Mouse (Mus musculus) liver, embryonic 13.5 days (tissue): Measurements from ENCODE around the gene Utp3. TPM values are rescaled to one million over a fixed set of nuclear protein-coding genes. Genes with fewer than 3 reads are reported as not detected.
"Not testable (repeated sequence)": the region's sequence is repeated elsewhere in the genome, so short reads cannot be mapped to it uniquely, and the experiment has no call there.

Source experiments
- ATAC-seq: fragments of 200-750 bp; cut with Nextera tagmentation; 2 replicates; pipeline ENCODE4 v1.8.0; 2017; ENCODE audit warnings: low read depth, mild to moderate bottlenecking, moderate number of reproducible peaks, moderate library complexity
- DNase-seq: peaks from one replicate; pipeline ENCODE4 v3.0.0; 2022
- H3K27ac ChIP-seq: fragments of 300-500 bp; sonication (generic); 2 replicates; pipeline ENCODE4 v1.5.1; 2015; ENCODE audit warnings: moderate library complexity, mild to moderate bottlenecking, inconsistent platforms
- H3K27me3 ChIP-seq: fragments of 300-500 bp; sonication (generic); 2 replicates; pipeline ENCODE4 v1.6.1; 2015; ENCODE audit warnings: mild to moderate bottlenecking, inconsistent platforms
- H3K36me3 ChIP-seq: fragments of 300-500 bp; sonication (generic); 2 replicates; pipeline ENCODE4 v1.6.1; 2015; ENCODE audit warnings: mild to moderate bottlenecking, inconsistent platforms
- H3K4me1 ChIP-seq: fragments of 300-500 bp; sonication (generic); replicated peaks from 2 replicates; pipeline ENCODE4 v1.6.1; 2015; ENCODE audit warnings: inconsistent platforms
- H3K4me2 ChIP-seq: fragments of 300-500 bp; sonication (generic); 2 replicates; pipeline ENCODE4 v1.6.1; 2015; ENCODE audit warnings: inconsistent platforms, mild to moderate bottlenecking, moderate library complexity
- H3K4me3 ChIP-seq: fragments of 300-500 bp; sonication (generic); replicated peaks from 2 replicates; pipeline ENCODE4 v1.5.1; 2015; ENCODE audit warnings: mild to moderate bottlenecking, inconsistent platforms
- H3K9ac ChIP-seq: fragments of 300-500 bp; sonication (generic); 2 replicates; pipeline ENCODE4 v1.6.1; 2015; ENCODE audit warnings: mild to moderate bottlenecking, inconsistent platforms
- H3K9me3 ChIP-seq: fragments of 300-500 bp; sonication (generic); replicated peaks from 2 replicates; pipeline ENCODE4 v1.6.1; 2016; ENCODE audit warnings: inconsistent platforms
- WGBS: fragments of 180-500 bp; shearing (Covaris S2); methylation state at CpG from one replicate; pipeline ENCODE4 v1.1.7; 2015; ENCODE audit not compliant: insufficient replicate concordance; 5-methylcytosine and 5-hydroxymethylcytosine counted together
- polyA plus RNA-seq: library from polyadenylated mRNA; unstranded; fragments of >200 nt; fragmentation: Nextera tagmentation; extraction: Ambion mirVana; gene quantifications from 2 replicates; pipeline ENCODE4 v1.2.1, GENCODE M21; 2015

Gene Utp3
- polyA plus RNA-seq, result 45.8 and 50.6 TPM in 2 replicates

- Histone ChIP-seq H3K4me2 (peak within 1 kb of the TSS; percentile 95), H3K4me1 (peaks cover 25% of the 10 kb centered on the region), H3K4me3 (peak within 1 kb of the TSS; percentile 94), H3K27me3 (no peaks in the 10 kb centered on the region), H3K9ac (peak within 1 kb of the TSS; percentile 91), H3K36me3 (no peaks in the 10 kb centered on the region), H3K9me3 (no peaks in the 10 kb centered on the region), H3K27ac (peak within 1 kb of the TSS; percentile 90)
- DNase-seq (peak; percentile 89), ATAC-seq (peak; percentile 95)
- under 1% methylated on average over 76 of the region's 76 CpGs for WGBS
Measured at GRCm38 (mm10) chr5:88554086-88554886, at the start of gene Utp3. TSS of gene Utp3 (plus strand) at chr5:88554462.

DNA sequence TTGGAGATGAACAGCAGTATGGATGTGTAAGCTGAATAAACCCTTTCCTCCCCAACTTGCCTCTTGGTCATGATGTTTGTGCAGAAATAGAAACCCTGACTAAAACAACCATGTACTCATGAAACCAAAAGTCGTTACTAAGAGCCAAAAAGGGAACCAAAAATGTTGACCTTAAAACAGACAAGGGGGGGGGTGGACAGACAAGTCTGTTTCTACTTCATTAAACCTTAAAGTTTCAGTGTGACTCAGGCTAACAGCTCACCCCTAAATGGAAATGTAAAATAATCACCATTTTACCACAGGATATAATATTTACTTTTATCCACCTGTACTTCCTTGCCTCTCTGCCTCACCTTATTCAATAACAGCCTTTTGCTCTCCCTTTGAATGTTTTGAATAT lies 45.7 kb upstream of the Utp3 start:
- Histone ChIP-seq H3K4me1 (no peaks in the 10 kb centered on the region), H3K9me3 (no peaks in the 10 kb centered on the region), H3K27me3 (no peaks in the 10 kb centered on the region), H3K36me3 (no peaks in the 10 kb centered on the region), H3K27ac (no peak overlapping the region), H3K4me2 (no peak overlapping the region), H3K4me3 (no peak overlapping the region), H3K9ac (no peak overlapping the region)
- ATAC-seq (no peak), DNase-seq (no peak)
- 15% methylated on average over 1 of the region's 1 CpGs for WGBS

DNA sequence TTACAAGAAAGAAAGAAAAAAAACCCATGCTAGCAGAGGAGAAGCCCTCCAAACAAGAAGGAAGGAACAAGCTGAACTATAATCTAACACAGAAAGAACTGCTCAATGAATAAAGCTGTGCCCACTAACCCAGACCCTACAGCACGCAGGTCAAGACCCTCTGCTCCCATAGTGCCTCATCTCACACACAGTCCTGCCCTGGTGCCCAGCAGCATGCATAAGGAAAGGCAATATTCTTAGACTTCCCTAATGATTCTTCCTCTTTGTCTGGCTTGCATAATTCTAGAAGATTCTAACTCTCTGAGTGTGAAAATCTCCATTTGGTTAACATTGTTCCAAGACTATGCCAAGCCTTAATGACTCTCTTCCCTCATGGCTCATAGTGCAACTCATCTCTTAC lies 45.3 kb upstream of the Utp3 start:
- Histone ChIP-seq H3K9me3 (no peaks in the 10 kb centered on the region), H3K27ac (no peak overlapping the region), H3K4me3 (no peak overlapping the region), H3K4me2 (no peak overlapping the region), H3K4me1 (no peaks in the 10 kb centered on the region), H3K9ac (no peak overlapping the region), H3K36me3 (no peaks in the 10 kb centered on the region), H3K27me3 (no peaks in the 10 kb centered on the region)
- ATAC-seq (no peak), DNase-seq (no peak)
- 54% methylated on average over 1 of the region's 1 CpGs for WGBS

- H3K4me3 ChIP-seq, result no peak overlapping the region
- no peak for ATAC-seq
- H3K9me3 ChIP-seq, result no peaks in the 10 kb centered on the region
- H3K4me2 ChIP-seq, result no peak overlapping the region
- WGBS, result 0% methylated on average over 2 of the region's 2 CpGs
- H3K36me3 ChIP-seq, result no peaks in the 10 kb centered on the region
- no peaks in the 10 kb centered on the region for H3K27me3 ChIP-seq
- no peak overlapping the region for H3K9ac ChIP-seq
- no peak for DNase-seq
- no peaks in the 10 kb centered on the region for H3K4me1 ChIP-seq
- H3K27ac ChIP-seq, result no peak overlapping the region
Measured at GRCm38 (mm10) chr5:88519232-88519631, 35.0 kb upstream of the Utp3 start.

- Histone ChIP-seq H3K4me2 (no peak within 1 kb of the TSS), H3K27ac (no peak within 1 kb of the TSS), H3K9me3 (no peaks in the 10 kb centered on the region), H3K9ac (no peak within 1 kb of the TSS), H3K27me3 (no peaks in the 10 kb centered on the region), H3K4me3 (no peak within 1 kb of the TSS), H3K36me3 (no peaks in the 10 kb centered on the region), H3K4me1 (no peaks in the 10 kb centered on the region)
- ATAC-seq (no peak), DNase-seq (no peak)
- 72% methylated on average over 3 of the region's 3 CpGs for WGBS
Measured at GRCm38 (mm10) chr5:88527657-88528056, 26.6 kb upstream of the Utp3 start, which contains the start of gene Jchain. TSS of gene Jchain (minus strand) at chr5:88527891.

- no peaks in the 10 kb centered on the region for H3K36me3 ChIP-seq
- no peak overlapping the region for H3K27ac ChIP-seq
- ATAC-seq (no peak), DNase-seq (no peak)
- no peaks in the 10 kb centered on the region for H3K9me3 ChIP-seq
- no peaks in the 10 kb centered on the region for H3K4me1 ChIP-seq
- no peaks in the 10 kb centered on the region for H3K27me3 ChIP-seq
- no peak overlapping the region for H3K4me3 ChIP-seq
- 36% methylated on average over 1 of the region's 1 CpGs for WGBS
- H3K4me2 ChIP-seq, result no peak overlapping the region
- no peak overlapping the region for H3K9ac ChIP-seq
Measured at GRCm38 (mm10) chr5:88530908-88531307, 23.4 kb upstream of the Utp3 start.

- DNase-seq (no peak), ATAC-seq (no peak)
- Histone ChIP-seq H3K9me3 (no peaks in the 10 kb centered on the region), H3K36me3 (no peaks in the 10 kb centered on the region), H3K27ac (no peak overlapping the region), H3K4me1 (no peaks in the 10 kb centered on the region; the same call in 1 of the 2 replicates), H3K27me3 (no peaks in the 10 kb centered on the region), H3K4me3 (no peak overlapping the region), H3K4me2 (no peak overlapping the region), H3K9ac (no peak overlapping the region)
- 57% methylated on average over 3 of the region's 3 CpGs for WGBS
Measured at GRCm38 (mm10) chr5:88534697-88535096, 19.6 kb upstream of the Utp3 start.

GRCm38 (mm10) chr5:88540845-88541244 lies 13.4 kb upstream of the Utp3 start:
- H3K36me3 ChIP-seq, result no peaks in the 10 kb centered on the region
- no peaks in the 10 kb centered on the region for H3K27me3 ChIP-seq
- DNase-seq (no peak), ATAC-seq (no peak)
- no peaks in the 10 kb centered on the region for H3K9me3 ChIP-seq
- H3K27ac ChIP-seq, result no peak overlapping the region
- H3K4me3 ChIP-seq, result no peak overlapping the region
- H3K4me1 ChIP-seq, result no peaks in the 10 kb centered on the region; the same call in 1 of the 2 replicates
- H3K4me2 ChIP-seq, result no peak overlapping the region
- H3K9ac ChIP-seq, result no peak overlapping the region

GRCm38 (mm10) chr5:88542651-88543282 lies 11.5 kb upstream of the Utp3 start:
- ATAC-seq, result no peak
- WGBS, result 44% methylated on average over 5 of the region's 5 CpGs
- Histone ChIP-seq H3K27ac (no peak overlapping the region), H3K36me3 (no peaks in the 10 kb centered on the region), H3K9me3 (no peaks in the 10 kb centered on the region), H3K9ac (no peak overlapping the region), H3K4me2 (no peak overlapping the region), H3K27me3 (no peaks in the 10 kb centered on the region), H3K4me3 (no peak overlapping the region), H3K4me1 (no peaks in the 10 kb centered on the region)
- no peak for DNase-seq

- not testable (repeated sequence) for H3K9ac ChIP-seq, H3K27me3 ChIP-seq, DNase-seq, ATAC-seq, H3K36me3 ChIP-seq, H3K4me1 ChIP-seq, H3K27ac ChIP-seq, H3K4me3 ChIP-seq, H3K4me2 ChIP-seq, H3K9me3 ChIP-seq
- 70% methylated on average over 1 of the region's 1 CpGs for WGBS
Measured at GRCm38 (mm10) chr5:88544411-88544810, 9.9 kb upstream of the Utp3 start.

DNA sequence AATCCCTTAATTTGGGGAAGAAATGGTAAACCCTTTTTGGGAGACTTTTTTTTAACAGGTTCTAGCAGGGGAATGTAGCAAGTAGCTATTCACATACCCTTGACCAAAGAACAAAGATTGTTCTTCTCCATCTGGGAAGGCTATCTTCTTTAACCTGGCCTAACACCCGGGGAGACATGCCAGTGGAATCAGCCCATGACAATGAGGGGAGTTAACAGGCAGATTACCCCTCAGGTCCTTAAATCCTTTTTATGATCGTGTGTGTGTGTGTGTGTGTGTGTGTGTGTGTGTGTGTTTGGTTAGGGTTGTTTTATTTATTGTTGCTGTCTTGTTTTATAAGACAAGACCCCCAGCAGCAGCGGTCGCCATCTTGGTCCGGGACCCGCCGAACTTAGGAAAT lies 8.7 kb upstream of the Utp3 start:
- ATAC-seq (no peak), DNase-seq (no peak)
- no peak overlapping the region for H3K27ac ChIP-seq
- WGBS, result 76% methylated on average over 7 of the region's 7 CpGs
- no peak overlapping the region for H3K9ac ChIP-seq
- no peaks in the 10 kb centered on the region for H3K9me3 ChIP-seq
- no peaks in the 10 kb centered on the region for H3K4me1 ChIP-seq
- no peaks in the 10 kb centered on the region for H3K36me3 ChIP-seq
- no peaks in the 10 kb centered on the region for H3K27me3 ChIP-seq
- H3K4me3 ChIP-seq, result no peak overlapping the region
- H3K4me2 ChIP-seq, result no peak overlapping the region
